Mouse (Mus musculus): ENCODE data around the gene Ap1s3. TPM values are rescaled to one million over a fixed set of nuclear protein-coding genes. Genes with fewer than 3 reads are reported as not detected.
A peak's percentile ranks its signal among the peaks of the same experiment; 100 is the strongest.

Gene Ap1s3
- polyA plus RNA-seq, 1 experiment from 2014 or later, result 0.29 TPM

DNA sequence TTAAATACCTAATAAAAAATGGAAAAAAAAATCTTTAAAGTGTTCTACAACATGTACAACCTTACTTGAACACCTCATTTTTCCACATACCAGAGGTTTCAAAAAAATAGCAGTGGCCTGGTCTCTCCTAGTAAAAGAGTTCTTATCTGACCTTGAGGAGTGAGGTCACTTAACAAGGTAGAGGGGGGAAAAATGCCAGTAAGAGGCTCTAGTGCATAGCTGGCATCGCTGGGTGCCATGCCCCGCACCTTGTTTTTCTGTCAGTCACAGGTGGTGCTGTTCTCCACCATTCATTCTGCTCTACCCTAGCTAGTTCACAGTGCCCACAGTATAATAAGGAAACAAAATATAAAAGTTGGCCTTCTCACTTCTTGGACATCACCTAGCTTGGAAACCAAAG, 16.8 kb downstream of the Ap1s3 start:
- no peak overlapping the region for H3K27ac ChIP-seq (ENCODE audit: low read depth, low read length)
- no peaks in the 10 kb centered on the region for H3K4me1 ChIP-seq (replicated peaks; ENCODE audit: control insufficient read depth, insufficient read depth, low read length)
- no peaks in the 10 kb centered on the region for H3K27me3 ChIP-seq (ENCODE audit: control insufficient read depth, insufficient read depth, low read length)
- H3K36me3 ChIP-seq (ENCODE audit: control insufficient read depth, insufficient read depth, low read length), result no peaks in the 10 kb centered on the region
- H3K4me3 ChIP-seq (ENCODE audit: low read depth, low read length), result no peak overlapping the region
- H3K9me3 ChIP-seq (ENCODE audit: control insufficient read depth, low read length), result no peaks in the 10 kb centered on the region
- ATAC-seq (ENCODE audit: low FRiP score), result no peak
- no peak overlapping the region for H3K9ac ChIP-seq (ENCODE audit: low read depth, low read length)
- no peak for DNase-seq (ENCODE audit: low spot score)
- WGBS, result 93% methylated on average over 2 of the region's 2 CpGs
- no peak overlapping the region for H3K4me2 ChIP-seq (replicated peaks; ENCODE audit: low read depth, low read length)

DNA sequence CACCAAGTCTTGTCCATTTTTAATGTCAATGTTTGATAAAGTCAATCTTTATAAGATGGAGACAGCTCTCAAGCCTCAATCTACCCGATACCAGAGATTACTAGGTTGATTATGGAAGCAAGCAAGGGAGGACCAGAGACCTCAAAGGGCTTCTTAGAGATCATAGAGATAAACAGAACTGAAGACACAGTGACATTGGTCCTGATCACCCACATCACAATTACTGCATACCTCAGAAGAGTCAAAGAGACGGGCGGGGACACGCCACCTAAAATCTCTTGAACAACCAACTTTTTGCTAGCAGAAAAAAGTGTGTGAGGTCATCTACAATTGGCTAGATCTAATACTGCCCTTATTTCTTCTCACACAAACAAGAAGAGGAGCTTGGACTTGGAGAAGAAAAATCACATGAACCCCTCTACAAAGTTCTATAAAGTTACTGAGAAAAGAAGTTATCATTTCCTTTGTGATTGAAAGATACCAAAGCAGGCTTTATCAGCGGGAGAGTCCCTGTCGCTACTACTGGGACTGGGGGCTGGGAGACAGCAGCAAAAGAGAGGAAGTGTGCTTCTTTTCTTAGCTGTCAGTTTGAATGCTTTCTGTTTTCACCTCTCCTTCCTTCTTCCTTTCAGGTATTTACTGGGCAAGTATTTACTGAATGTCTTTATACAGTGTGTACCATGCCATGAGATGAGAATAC, 28.2 kb downstream of the Ap1s3 start:
- no peaks in the 10 kb centered on the region for H3K36me3 ChIP-seq (ENCODE audit: control insufficient read depth, insufficient read depth, low read length)
- ATAC-seq (ENCODE audit: low FRiP score) (no peak), DNase-seq (ENCODE audit: low spot score) (no peak)
- H3K27ac ChIP-seq (ENCODE audit: low read depth, low read length), result no peak overlapping the region
- H3K27me3 ChIP-seq (ENCODE audit: control insufficient read depth, insufficient read depth, low read length), result no peaks in the 10 kb centered on the region
- H3K4me1 ChIP-seq (replicated peaks; ENCODE audit: control insufficient read depth, insufficient read depth, low read length), result no peaks in the 10 kb centered on the region
- no peak overlapping the region for H3K4me2 ChIP-seq (replicated peaks; ENCODE audit: low read depth, low read length)
- no peak overlapping the region for H3K9ac ChIP-seq (ENCODE audit: low read depth, low read length)
- H3K9me3 ChIP-seq (ENCODE audit: control insufficient read depth, low read length), result no peaks in the 10 kb centered on the region
- 90% methylated on average over 6 of the region's 6 CpGs for whole genome bisulfite sequencing
- no peak overlapping the region for H3K4me3 ChIP-seq (ENCODE audit: low read depth, low read length)

DNA sequence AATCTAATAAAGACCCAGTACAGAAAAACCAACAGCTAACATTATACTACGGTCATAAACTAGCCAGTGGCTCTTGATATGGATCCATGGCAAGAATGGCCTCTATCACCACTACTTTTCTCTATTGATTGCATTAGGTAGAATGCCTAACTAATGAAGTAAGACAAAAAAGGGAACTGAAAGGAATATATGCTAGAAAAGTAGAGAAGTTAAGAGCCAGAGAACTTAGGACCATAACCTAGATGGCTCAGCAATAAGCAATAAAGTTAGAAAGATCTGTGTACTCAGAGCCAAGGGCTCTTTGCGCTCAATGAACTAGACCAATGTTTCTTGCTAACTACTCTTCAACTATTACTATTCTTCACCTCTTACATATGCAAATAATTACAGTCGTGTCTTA, 29.1 kb downstream of the Ap1s3 start:
- Histone ChIP-seq H3K4me3 (ENCODE audit: low read depth, low read length) (no peak overlapping the region), H3K9me3 (ENCODE audit: control insufficient read depth, low read length) (no peaks in the 10 kb centered on the region), H3K27me3 (ENCODE audit: control insufficient read depth, insufficient read depth, low read length) (no peaks in the 10 kb centered on the region), H3K27ac (ENCODE audit: low read depth, low read length) (no peak overlapping the region), H3K9ac (ENCODE audit: low read depth, low read length) (no peak overlapping the region), H3K36me3 (ENCODE audit: control insufficient read depth, insufficient read depth, low read length) (no peaks in the 10 kb centered on the region), H3K4me1 (replicated peaks; ENCODE audit: control insufficient read depth, insufficient read depth, low read length) (no peaks in the 10 kb centered on the region), H3K4me2 (replicated peaks; ENCODE audit: low read depth, low read length) (no peak overlapping the region)
- 94% methylated on average over 3 of the region's 3 CpGs for WGBS
- ATAC-seq (ENCODE audit: low FRiP score), result no peak
- no peak for DNase-seq (ENCODE audit: low spot score)

DNA sequence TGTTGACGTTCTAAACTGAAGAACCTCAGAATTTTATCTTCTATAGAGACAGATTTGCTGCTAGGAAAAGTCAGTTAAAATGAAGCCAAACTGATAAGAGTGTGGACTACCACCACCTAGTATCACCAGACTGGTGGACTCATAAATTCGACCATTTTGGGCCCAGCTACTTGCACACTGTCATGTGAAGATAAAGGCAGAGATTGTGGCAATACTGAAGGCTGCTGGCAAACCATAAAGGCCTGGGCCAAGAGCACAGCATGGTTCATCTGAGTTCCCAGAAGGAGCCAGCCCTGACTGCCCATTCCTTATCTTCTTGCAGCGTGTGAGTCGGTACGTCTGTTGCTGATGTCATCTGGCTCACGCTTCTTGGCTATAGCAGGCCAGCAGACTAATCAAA, 30.4 kb downstream of the Ap1s3 start:
- Histone ChIP-seq H3K9me3 (ENCODE audit: control insufficient read depth, low read length) (no peaks in the 10 kb centered on the region), H3K36me3 (ENCODE audit: control insufficient read depth, insufficient read depth, low read length) (no peaks in the 10 kb centered on the region), H3K9ac (ENCODE audit: low read depth, low read length) (no peak overlapping the region), H3K4me2 (replicated peaks; ENCODE audit: low read depth, low read length) (no peak overlapping the region), H3K4me3 (ENCODE audit: low read depth, low read length) (no peak overlapping the region), H3K27me3 (ENCODE audit: control insufficient read depth, insufficient read depth, low read length) (no peaks in the 10 kb centered on the region), H3K4me1 (replicated peaks; ENCODE audit: control insufficient read depth, insufficient read depth, low read length) (no peaks in the 10 kb centered on the region), H3K27ac (ENCODE audit: low read depth, low read length) (no peak overlapping the region)
- no peak for DNase-seq (ENCODE audit: low spot score)
- no peak for ATAC-seq (ENCODE audit: low FRiP score)
- WGBS, result 87% methylated on average over 6 of the region's 6 CpGs

DNA sequence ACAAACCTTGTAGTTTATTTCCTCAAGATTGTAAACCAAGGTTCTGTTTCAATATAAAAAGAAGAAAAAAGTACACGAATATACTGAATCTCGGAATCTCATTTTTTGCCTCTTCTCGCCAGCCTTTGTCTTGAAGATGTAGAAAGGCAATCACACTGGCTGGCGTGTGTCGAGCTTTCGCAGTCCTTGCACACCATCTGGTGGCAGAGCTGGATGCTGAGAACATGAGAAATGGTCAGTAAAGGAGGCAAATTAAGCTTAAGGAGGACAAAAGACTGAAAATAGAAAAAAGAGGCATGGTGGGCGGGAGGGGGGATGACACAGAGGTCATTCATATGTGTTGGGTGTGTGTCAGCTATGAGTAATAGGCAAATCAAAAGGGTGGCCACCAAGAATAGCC, 31.6 kb downstream of the Ap1s3 start:
- 62% methylated on average over 7 of the region's 7 CpGs for WGBS
- no peak overlapping the region for H3K9ac ChIP-seq (ENCODE audit: low read depth, low read length)
- no peak overlapping the region for H3K27ac ChIP-seq (ENCODE audit: low read depth, low read length)
- H3K9me3 ChIP-seq (ENCODE audit: control insufficient read depth, low read length), result no peaks in the 10 kb centered on the region
- no peak overlapping the region for H3K4me3 ChIP-seq (ENCODE audit: low read depth, low read length)
- H3K4me2 ChIP-seq (replicated peaks; ENCODE audit: low read depth, low read length), result no peak overlapping the region
- no peaks in the 10 kb centered on the region for H3K4me1 ChIP-seq (replicated peaks; ENCODE audit: control insufficient read depth, insufficient read depth, low read length)
- ATAC-seq (ENCODE audit: low FRiP score), result peak; percentile 79
- peak; percentile 79 for DNase-seq (ENCODE audit: low spot score)
- no peaks in the 10 kb centered on the region for H3K27me3 ChIP-seq (ENCODE audit: control insufficient read depth, insufficient read depth, low read length)
- no peaks in the 10 kb centered on the region for H3K36me3 ChIP-seq (ENCODE audit: control insufficient read depth, insufficient read depth, low read length)

DNA sequence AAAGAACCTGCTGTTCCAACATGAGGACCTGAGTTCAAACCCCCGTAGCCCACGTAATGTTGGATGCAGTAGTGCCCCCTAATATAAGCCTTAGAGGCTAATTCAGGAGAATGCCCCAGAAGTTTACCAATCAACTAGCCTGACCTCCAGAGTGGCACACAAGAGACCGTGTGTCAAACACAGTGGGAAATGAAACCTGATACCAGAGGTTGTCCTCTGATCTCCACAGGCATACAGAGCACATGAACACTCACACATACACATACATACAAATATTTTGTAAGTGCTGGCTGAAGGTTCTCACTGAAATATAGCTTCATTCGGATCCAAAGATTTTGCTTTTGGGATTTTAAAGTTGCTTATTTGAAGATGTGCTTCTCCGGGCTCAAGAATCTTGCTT, 32.1 kb downstream of the Ap1s3 start:
- H3K36me3 ChIP-seq (ENCODE audit: control insufficient read depth, insufficient read depth, low read length), result no peaks in the 10 kb centered on the region
- WGBS, result 65% methylated on average over 5 of the region's 5 CpGs
- no peaks in the 10 kb centered on the region for H3K27me3 ChIP-seq (ENCODE audit: control insufficient read depth, insufficient read depth, low read length)
- no peak overlapping the region for H3K4me3 ChIP-seq (ENCODE audit: low read depth, low read length)
- peak; percentile 8 for DNase-seq (ENCODE audit: low spot score)
- peak; percentile 51; the same call in 1 of the 2 replicates for ATAC-seq (ENCODE audit: low FRiP score)
- no peak overlapping the region for H3K27ac ChIP-seq (ENCODE audit: low read depth, low read length)
- H3K9me3 ChIP-seq (ENCODE audit: control insufficient read depth, low read length), result no peaks in the 10 kb centered on the region
- no peak overlapping the region for H3K9ac ChIP-seq (ENCODE audit: low read depth, low read length)
- H3K4me1 ChIP-seq (replicated peaks; ENCODE audit: control insufficient read depth, insufficient read depth, low read length), result no peaks in the 10 kb centered on the region
- no peak overlapping the region for H3K4me2 ChIP-seq (replicated peaks; ENCODE audit: low read depth, low read length)

DNA sequence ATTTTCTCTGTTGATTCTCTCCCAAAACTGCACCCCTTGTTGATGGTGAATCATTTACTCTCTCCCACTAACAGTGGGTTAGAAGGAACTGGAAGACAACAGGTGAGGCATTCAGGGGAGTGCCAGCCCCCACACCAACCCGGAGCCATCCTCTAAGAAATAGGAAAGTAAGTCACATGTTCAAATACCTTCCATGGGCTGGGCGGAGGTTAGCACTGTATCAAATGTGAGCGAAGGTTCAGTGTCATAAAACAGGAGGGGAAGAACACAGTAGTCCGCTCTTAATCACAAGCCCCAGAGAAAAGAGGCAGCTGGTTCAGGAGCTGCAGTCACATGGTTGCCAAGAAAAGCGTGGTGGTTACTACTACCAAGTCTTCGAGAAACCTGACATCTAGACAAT, 32.7 kb downstream of the Ap1s3 start:
- no peak overlapping the region for H3K9ac ChIP-seq (ENCODE audit: low read depth, low read length)
- H3K4me1 ChIP-seq (replicated peaks; ENCODE audit: control insufficient read depth, insufficient read depth, low read length), result no peaks in the 10 kb centered on the region
- H3K27me3 ChIP-seq (ENCODE audit: control insufficient read depth, insufficient read depth, low read length), result no peaks in the 10 kb centered on the region
- no peak overlapping the region for H3K27ac ChIP-seq (ENCODE audit: low read depth, low read length)
- no peaks in the 10 kb centered on the region for H3K36me3 ChIP-seq (ENCODE audit: control insufficient read depth, insufficient read depth, low read length)
- 94% methylated on average over 6 of the region's 6 CpGs for WGBS
- DNase-seq (ENCODE audit: low spot score) (no peak), ATAC-seq (ENCODE audit: low FRiP score) (no peak)
- H3K9me3 ChIP-seq (ENCODE audit: control insufficient read depth, low read length), result no peaks in the 10 kb centered on the region
- H3K4me2 ChIP-seq (replicated peaks; ENCODE audit: low read depth, low read length), result no peak overlapping the region
- no peak overlapping the region for H3K4me3 ChIP-seq (ENCODE audit: low read depth, low read length)

DNA sequence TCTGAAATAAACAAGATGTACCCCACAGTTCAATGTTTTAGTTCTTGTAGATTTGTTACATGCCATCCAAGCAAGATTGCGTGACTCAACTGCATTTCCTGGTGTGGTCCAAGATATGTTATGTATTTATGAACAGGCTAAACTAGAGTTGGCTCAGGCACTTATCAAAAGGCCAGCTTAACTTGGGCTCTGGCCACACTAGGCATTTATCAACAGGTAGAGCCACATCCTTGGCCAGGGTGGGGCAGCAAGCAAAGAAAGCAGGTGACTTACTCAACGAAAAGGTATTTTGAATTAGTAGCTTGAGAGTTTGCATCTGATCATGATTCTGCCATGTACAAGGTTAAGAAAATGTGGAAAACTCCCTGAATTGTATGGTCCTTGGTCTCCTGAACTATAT, 34.0 kb downstream of the Ap1s3 start:
- no peak for DNase-seq (ENCODE audit: low spot score)
- H3K9ac ChIP-seq (ENCODE audit: low read depth, low read length), result no peak overlapping the region
- no peaks in the 10 kb centered on the region for H3K4me1 ChIP-seq (replicated peaks; ENCODE audit: control insufficient read depth, insufficient read depth, low read length)
- WGBS, result 90% methylated on average over 2 of the region's 2 CpGs
- H3K27ac ChIP-seq (ENCODE audit: low read depth, low read length), result no peak overlapping the region
- no peaks in the 10 kb centered on the region for H3K27me3 ChIP-seq (ENCODE audit: control insufficient read depth, insufficient read depth, low read length)
- no peak overlapping the region for H3K4me3 ChIP-seq (ENCODE audit: low read depth, low read length)
- H3K4me2 ChIP-seq (replicated peaks; ENCODE audit: low read depth, low read length), result no peak overlapping the region
- no peaks in the 10 kb centered on the region for H3K9me3 ChIP-seq (ENCODE audit: control insufficient read depth, low read length)
- ATAC-seq (ENCODE audit: low FRiP score), result no peak
- H3K36me3 ChIP-seq (ENCODE audit: control insufficient read depth, insufficient read depth, low read length), result no peaks in the 10 kb centered on the region

DNA sequence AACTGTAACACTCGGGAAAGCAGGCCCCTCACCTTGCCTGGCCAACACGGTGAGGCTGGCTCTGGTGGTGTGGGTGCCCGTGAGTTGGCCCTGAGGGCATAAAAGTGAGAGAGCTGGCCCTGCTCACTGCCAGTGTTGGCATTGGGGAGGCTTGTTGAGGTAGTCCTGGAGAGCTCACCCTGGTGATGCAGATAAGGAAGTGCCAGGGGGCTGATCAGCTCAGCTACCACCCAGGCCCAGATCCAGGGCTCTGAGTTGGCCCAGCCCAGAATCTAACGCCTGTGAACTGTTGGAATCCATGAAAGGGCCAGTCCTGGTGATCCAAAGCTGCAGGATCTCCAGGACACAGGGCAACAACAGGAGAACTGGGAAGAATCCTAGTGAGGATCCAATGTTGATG, 40.3 kb downstream of the Ap1s3 start:
- Histone ChIP-seq H3K9me3 (ENCODE audit: control insufficient read depth, low read length) (no peaks in the 10 kb centered on the region), H3K4me1 (replicated peaks; ENCODE audit: control insufficient read depth, insufficient read depth, low read length) (no peaks in the 10 kb centered on the region), H3K4me2 (replicated peaks; ENCODE audit: low read depth, low read length) (no peak overlapping the region), H3K27me3 (ENCODE audit: control insufficient read depth, insufficient read depth, low read length) (no peaks in the 10 kb centered on the region), H3K9ac (ENCODE audit: low read depth, low read length) (no peak overlapping the region), H3K4me3 (ENCODE audit: low read depth, low read length) (no peak overlapping the region), H3K36me3 (ENCODE audit: control insufficient read depth, insufficient read depth, low read length) (no peaks in the 10 kb centered on the region), H3K27ac (ENCODE audit: low read depth, low read length) (no peak overlapping the region)
- DNase-seq (ENCODE audit: low spot score), result no peak
- ATAC-seq (ENCODE audit: low FRiP score), result no peak
- 86% methylated on average over 4 of the region's 4 CpGs for WGBS
